Mouse (Mus musculus) brown adipose tissue, adult 24 weeks (tissue): ENCODE measurements around the gene Bcorl1. TPM values are rescaled to one million over a fixed set of nuclear protein-coding genes. Genes with fewer than 3 reads are reported as not detected.

Source experiments
- H3K27ac ChIP-seq: fragments of 200-500 bp; replicated peaks from 2 replicates; pipeline ENCODE4 v1.5.1; 2012; ENCODE audit warnings: low read depth, mild to moderate bottlenecking, low read length
- H3K4me1 ChIP-seq: fragments of 200-500 bp; 2 replicates; pipeline ENCODE4 v1.6.1; 2012; ENCODE audit warnings: low read length, mixed read lengths; ENCODE audit not compliant: control insufficient read depth, insufficient read depth, insufficient read length
- H3K4me3 ChIP-seq: fragments of 200-500 bp; 2 replicates; pipeline ENCODE4 v1.5.1; 2012; ENCODE audit warnings: low read depth, mild to moderate bottlenecking, low read length, moderate library complexity; ENCODE audit not compliant: insufficient read depth
- polyA plus RNA-seq: library from polyadenylated mRNA; stranded (reverse); fragments of >200 nt; gene quantifications from 2 replicates; pipeline ENCODE4 v1.2.4, GENCODE M21; 2012; ENCODE audit not compliant: missing spikeins, insufficient read depth, insufficient read length

Bcorl1 gene
- polyA plus RNA-seq = 4.0 and 8.8 TPM in 2 replicates

DNA sequence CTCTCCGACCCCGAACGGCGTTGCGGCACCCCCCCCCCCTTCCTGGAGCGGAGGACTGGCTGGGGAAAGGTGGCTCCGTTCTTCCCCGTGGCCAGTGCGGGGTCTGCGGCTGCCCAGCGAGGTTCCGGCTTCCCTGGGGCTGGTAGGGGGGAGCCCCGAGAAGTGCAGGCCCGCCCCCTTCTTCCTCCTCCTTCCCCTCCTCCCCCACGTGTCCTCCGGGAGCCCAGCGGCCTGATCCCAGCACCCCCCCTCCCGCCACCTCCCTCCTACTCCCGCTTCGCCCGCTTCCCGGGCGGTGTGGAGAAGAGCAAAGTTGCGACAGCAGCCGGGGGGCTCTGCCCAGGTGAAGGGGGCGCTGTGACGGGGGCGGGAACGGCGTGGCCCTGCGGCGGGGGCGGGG lies at the start of gene Bcorl1:
Gene Bcorl1 (plus strand): TSS at position 218 of the 400 bp plus-strand sequence.
- peak within 1 kb of the TSS; percentile 91 for H3K4me3 ChIP-seq
- no peaks in the 10 kb centered on the region for H3K4me1 ChIP-seq
- H3K27ac ChIP-seq = no peak within 1 kb of the TSS; the same call in 1 of the 2 replicates

- H3K4me1 ChIP-seq = no peaks in the 10 kb centered on the region
- H3K27ac ChIP-seq = no peak overlapping the region
- no peak overlapping the region for H3K4me3 ChIP-seq
These were observed 49.7 kb upstream of the Bcorl1 start for GRCm38 (mm10) chrX:48291413-48291812.

- no peak overlapping the region for H3K4me3 ChIP-seq
These were observed 35.8 kb upstream of the Bcorl1 start for GRCm38 (mm10) chrX:48305356-48305755.

GRCm38 (mm10) chrX:48310706-48311517 lies 30.2 kb upstream of the Bcorl1 start:
- Histone ChIP-seq H3K27ac (no peak overlapping the region), H3K4me3 (no peak overlapping the region), H3K4me1 (no peaks in the 10 kb centered on the region)

More at GRCm38 (mm10) chrX:48305356-48305755, 35.8 kb upstream of the Bcorl1 start:
- H3K4me1 ChIP-seq = no peaks in the 10 kb centered on the region
- H3K27ac ChIP-seq = no peak overlapping the region

- Histone ChIP-seq H3K4me1 (no peaks in the 10 kb centered on the region), H3K4me3 (no peak overlapping the region), H3K27ac (no peak overlapping the region)
These were observed 29.4 kb upstream of the Bcorl1 start for GRCm38 (mm10) chrX:48311727-48312126.

- Histone ChIP-seq H3K4me1 (no peaks in the 10 kb centered on the region), H3K27ac (no peak overlapping the region; the same call in 1 of the 2 replicates), H3K4me3 (peak overlapping the region; percentile 67)
These were observed 26.6 kb upstream of the Bcorl1 start for GRCm38 (mm10) chrX:48314530-48315079.

DNA sequence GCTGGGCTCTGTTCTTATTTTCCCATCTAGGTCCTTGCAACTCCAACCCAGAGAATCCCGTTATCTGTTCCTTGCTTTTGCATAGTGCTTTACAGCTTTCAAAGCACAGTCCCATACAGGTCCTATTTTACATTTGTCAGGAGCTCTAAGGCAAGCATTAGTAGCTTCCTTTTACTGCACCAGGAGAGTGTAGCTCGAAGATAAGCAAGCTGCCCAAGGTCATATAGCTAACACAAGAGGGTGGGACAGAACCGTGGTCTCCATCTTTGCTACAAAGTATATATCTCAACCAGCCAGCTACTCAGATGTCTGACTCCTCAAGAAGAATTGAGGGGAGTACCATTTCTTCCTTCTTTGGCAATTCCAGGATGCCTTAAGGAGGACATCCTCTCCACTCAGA lies 23.7 kb upstream of the Bcorl1 start:
- Histone ChIP-seq H3K27ac (no peak overlapping the region), H3K4me3 (no peak overlapping the region), H3K4me1 (no peaks in the 10 kb centered on the region)

DNA sequence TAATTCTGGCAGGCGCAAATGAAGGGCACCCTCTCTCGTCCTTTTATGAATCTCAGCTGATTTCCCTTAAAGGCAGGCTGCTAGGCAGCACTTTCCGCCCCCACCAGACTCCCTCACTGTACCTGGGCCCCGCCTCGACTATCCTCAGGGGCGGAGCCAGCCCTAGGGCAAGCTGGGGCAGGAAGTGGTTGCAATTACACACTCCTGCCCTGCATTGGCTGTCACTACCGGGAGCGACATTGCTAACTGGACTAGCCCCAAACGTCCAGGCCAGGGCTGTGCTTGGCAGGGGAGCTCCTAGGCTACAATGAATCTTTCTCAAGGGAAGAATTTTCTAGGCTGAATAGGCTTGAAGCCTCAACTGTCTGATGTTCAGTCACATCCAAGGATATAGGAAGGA lies 23.0 kb upstream of the Bcorl1 start:
- H3K27ac ChIP-seq = no peak overlapping the region
- H3K4me3 ChIP-seq = no peak overlapping the region
- no peaks in the 10 kb centered on the region for H3K4me1 ChIP-seq

DNA sequence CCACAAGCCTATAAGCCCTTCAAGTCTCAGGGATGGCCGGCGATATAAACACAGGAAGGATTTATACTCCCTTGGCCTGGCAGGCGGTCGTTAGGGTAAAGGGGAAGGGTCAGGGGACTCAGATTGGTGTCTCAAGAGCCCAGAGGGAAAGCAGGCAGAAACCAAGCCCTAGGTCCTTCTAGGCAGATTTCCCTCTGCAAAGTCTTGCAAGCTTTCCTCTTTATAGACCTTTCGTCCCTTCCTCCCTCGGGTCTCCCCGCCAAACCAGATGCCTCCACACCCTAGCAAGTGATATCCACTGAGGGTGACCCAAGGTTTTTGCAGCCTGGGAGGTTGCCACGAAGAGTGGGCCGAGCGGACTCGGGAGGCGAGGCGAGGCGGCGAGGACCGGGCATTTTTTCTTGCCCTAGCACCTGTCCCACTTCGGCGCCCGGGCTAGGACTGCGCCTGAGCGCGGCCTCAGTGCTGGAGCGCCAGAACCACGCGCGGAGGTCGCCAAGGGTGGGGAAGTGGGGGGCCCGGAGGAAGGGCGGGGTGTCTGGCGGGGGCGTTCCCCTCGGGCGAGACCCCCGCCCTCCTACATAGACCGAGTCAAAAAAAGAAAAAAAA lies 613 bp upstream of the Bcorl1 start:
- Histone ChIP-seq H3K4me3 (peak overlapping the region; percentile 91), H3K27ac (no peak overlapping the region)

DNA sequence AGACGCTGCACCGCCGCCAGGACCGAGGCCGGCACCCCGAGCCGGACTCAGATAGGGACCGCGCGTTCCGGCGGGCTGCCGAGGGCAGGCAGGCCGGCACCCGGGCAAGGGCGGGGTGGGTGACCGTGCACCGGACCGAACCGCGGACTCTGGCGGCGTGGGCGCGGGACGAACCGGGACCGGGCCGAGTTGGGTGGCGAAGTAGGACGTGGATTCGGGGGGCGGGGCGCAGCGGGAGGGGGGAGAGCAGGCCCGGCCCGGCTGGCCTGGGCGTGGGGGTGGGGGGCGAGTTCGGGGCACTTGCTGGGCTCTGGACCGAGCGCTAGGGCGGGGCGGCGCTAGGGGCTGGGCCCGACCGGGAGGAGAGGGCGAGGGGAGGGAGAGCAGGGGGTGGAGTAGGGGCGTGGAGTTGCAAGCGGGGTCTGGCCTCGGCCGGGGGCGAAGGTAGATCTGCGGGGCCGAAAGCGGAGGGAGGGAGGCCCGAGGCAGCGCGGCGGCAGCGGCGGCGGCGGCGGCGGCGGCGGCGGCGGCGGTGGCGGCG lies 533 bp downstream of the Bcorl1 start:
- Histone ChIP-seq H3K4me3 (peak overlapping the region; percentile 91), H3K4me1 (no peaks in the 10 kb centered on the region), H3K27ac (no peak overlapping the region)

More for the DNA sequence above, 613 bp upstream of the Bcorl1 start:
- H3K4me1 ChIP-seq = no peaks in the 10 kb centered on the region

GRCm38 (mm10) chrX:48342731-48343130 lies 1.6 kb downstream of the Bcorl1 start:
- peak overlapping the region; percentile 91 for H3K4me3 ChIP-seq
- peak overlapping the region; percentile 26; the same call in 1 of the 2 replicates for H3K27ac ChIP-seq
- no peaks in the 10 kb centered on the region for H3K4me1 ChIP-seq

DNA sequence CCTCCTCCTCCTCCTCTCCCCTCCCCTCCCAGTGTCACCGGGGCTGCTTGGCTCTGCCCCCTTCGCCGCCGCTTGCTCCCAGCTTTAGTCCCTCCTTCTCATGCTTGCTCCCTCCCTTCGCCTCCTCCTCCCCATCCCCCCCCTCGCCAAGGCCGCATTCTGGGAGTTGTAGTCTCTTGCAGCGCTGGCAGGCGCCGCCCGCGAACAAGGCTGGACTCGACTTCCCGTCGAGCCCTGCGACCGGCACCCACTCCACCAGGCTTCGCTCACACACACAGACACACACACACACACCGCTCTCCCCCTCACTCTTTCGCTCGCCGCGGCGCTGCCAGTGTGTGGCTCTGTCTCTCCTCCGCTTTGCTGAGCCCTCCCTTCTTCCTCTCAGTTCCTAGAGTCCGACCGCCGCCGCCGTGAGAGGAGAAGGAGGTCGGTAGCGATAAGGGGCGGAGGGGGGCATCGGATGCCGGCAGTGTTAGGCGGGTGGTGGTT lies 2.3 kb downstream of the Bcorl1 start:
- Histone ChIP-seq H3K4me1 (no peaks in the 10 kb centered on the region), H3K27ac (peak overlapping the region; percentile 77), H3K4me3 (peak overlapping the region; percentile 95)

GRCm38 (mm10) chrX:48343966-48344642 lies 2.9 kb downstream of the Bcorl1 start:
- peak overlapping the region; percentile 77 for H3K27ac ChIP-seq
- H3K4me3 ChIP-seq = peak overlapping the region; percentile 95
- H3K4me1 ChIP-seq = no peaks in the 10 kb centered on the region

GRCm38 (mm10) chrX:48344643-48345384 lies 3.7 kb downstream of the Bcorl1 start:
- Histone ChIP-seq H3K4me3 (peak overlapping the region; percentile 95), H3K4me1 (no peaks in the 10 kb centered on the region), H3K27ac (no peak overlapping the region)
